Mouse (Mus musculus) heart, adult 11 months (tissue): ENCODE measurements at regions not wholly inside any gene's neighbourhood (a gene's known extent, or its start where the extent isn't known, plus 50 kb on each side); places are given as distances from the start of the nearest gene placed in this dataset.

Experiments used
- DNase-seq: peaks from one replicate; pipeline ENCODE4 v3.0.0; 2022

- peak; percentile 90 for DNase-seq
Observed at GRCm38 (mm10) chr16:49278478-49278877, 221.2 kb downstream of the Myh15 start.

- DNase-seq, result no peak
Observed at GRCm38 (mm10) chr16:49288096-49288714, 230.9 kb downstream of the Myh15 start.

- peak; percentile 91 for DNase-seq
Observed at GRCm38 (mm10) chr16:49289200-49290079, 232.2 kb downstream of the Myh15 start.

GRCm38 (mm10) chr16:49303612-49304307 is 246.5 kb downstream of the Myh15 start:
- DNase-seq, result no peak

GRCm38 (mm10) chr16:49304354-49304753 is 247.1 kb downstream of the Myh15 start:
- no peak for DNase-seq

GRCm38 (mm10) chr16:49317061-49317460 is 259.8 kb downstream of the Myh15 start:
- peak; percentile 23 for DNase-seq

- DNase-seq, result no peak
Observed at GRCm38 (mm10) chr16:49319047-49319678, 261.9 kb downstream of the Myh15 start.

GRCm38 (mm10) chr16:49319774-49320173 is 262.5 kb downstream of the Myh15 start:
- DNase-seq, result no peak

GRCm38 (mm10) chr16:49321951-49322350 is 264.7 kb downstream of the Myh15 start:
- DNase-seq, result no peak

GRCm38 (mm10) chr16:49330725-49331386 is 273.6 kb downstream of the Myh15 start:
- no peak for DNase-seq

GRCm38 (mm10) chr16:49332107-49332722 is 274.9 kb downstream of the Myh15 start:
- peak; percentile 86 for DNase-seq

- no peak for DNase-seq
Observed at GRCm38 (mm10) chr16:49335916-49336315, 278.6 kb downstream of the Myh15 start.

GRCm38 (mm10) chr16:49337948-49338347 is 280.7 kb downstream of the Myh15 start:
- no peak for DNase-seq

GRCm38 (mm10) chr16:49358404-49358803 is 301.1 kb downstream of the Myh15 start:
- DNase-seq, result no peak

- no peak for DNase-seq
Observed at GRCm38 (mm10) chr16:49361731-49362130, 304.4 kb downstream of the Myh15 start.

- no peak for DNase-seq
Observed at GRCm38 (mm10) chr16:49369450-49369849, 312.2 kb downstream of the Myh15 start.

GRCm38 (mm10) chr16:49375108-49375507 is 317.8 kb downstream of the Myh15 start:
- DNase-seq, result no peak

GRCm38 (mm10) chr16:49378917-49379473 is 320.0 kb upstream of the Ift57 start:
- DNase-seq, result no peak

GRCm38 (mm10) chr16:49388135-49388534 is 310.9 kb upstream of the Ift57 start:
- DNase-seq, result no peak

GRCm38 (mm10) chr16:49407956-49408795 is 290.9 kb upstream of the Ift57 start:
- DNase-seq, result no peak

GRCm38 (mm10) chr16:49409235-49409634 is 289.8 kb upstream of the Ift57 start:
- no peak for DNase-seq
